Mouse (Mus musculus) lung, adult 2 months (tissue): ENCODE measurements at regions not wholly inside any gene's neighbourhood (a gene's known extent, or its start where the extent isn't known, plus 50 kb on each side); places are given as distances from the start of the nearest gene placed in this dataset.

Experiments
- CTCF ChIP-seq: fragments of 200-500 bp; IDR thresholded peaks from 2 replicates; pipeline ENCODE4 v1.5.1; 2011; ENCODE audit warnings: mild to moderate bottlenecking, low read length, control low read depth; ENCODE audit not compliant: insufficient read depth
- POLR2A ChIP-seq: fragments of 200-500 bp; IDR thresholded peaks from 2 replicates; pipeline ENCODE4 v1.6.1; 2011; ENCODE audit warnings: low read depth, mild to moderate bottlenecking, control low read depth, low read length, borderline replicate concordance; ENCODE audit errors: extremely low read depth

DNA sequence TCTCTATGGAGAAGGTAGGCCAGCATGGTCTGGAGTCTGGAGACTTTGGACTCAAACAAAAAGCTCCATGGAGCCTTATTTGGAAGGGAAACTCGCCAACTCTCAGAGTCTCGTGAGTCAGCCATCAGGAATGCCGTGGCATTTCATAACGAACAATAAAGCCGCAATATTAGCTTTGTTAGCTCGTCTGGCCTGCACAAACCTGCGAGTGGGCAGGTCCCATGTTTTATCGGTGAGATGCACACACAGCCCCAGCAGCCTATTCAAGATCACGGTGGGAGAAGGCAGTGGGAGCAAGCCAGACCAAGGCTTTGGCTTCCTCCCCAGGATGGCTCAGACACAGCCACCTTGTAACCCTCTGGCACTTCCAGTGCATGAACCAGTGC, 84.4 kb downstream of the Gm11733 start:
- TF ChIP-seq CTCF, result no peak
- no peak for TF ChIP-seq POLR2A
